Mouse (Mus musculus): ENCODE measurements around the gene Lrrn2. TPM values are rescaled to one million over a fixed set of nuclear protein-coding genes. Genes with fewer than 3 reads are reported as not detected.

Gene Lrrn2
- 1.3 TPM for polyA plus RNA-seq (2014; fragmentation: Illumina TruSeq; extraction: RNeasy Lipid Tissue Mini Kit (QIAGEN cat#74804))

GRCm38 (mm10) chr1:132880161-132881005 lies at the start of gene Lrrn2:
Lrrn2 (plus strand) TSS chr1:132880273.

Other genes starting within 250 kb of the Lrrn2 start
- gene Nfasc, start 138.5 kb upstream of the Lrrn2 start, polyA plus RNA-seq (2014; fragmentation: Illumina TruSeq; extraction: RNeasy Lipid Tissue Mini Kit (QIAGEN cat#74804)) = 0.06 TPM
- gene Mdm4, start 150.3 kb downstream of the Lrrn2 start, polyA plus RNA-seq (2014; fragmentation: Illumina TruSeq; extraction: RNeasy Lipid Tissue Mini Kit (QIAGEN cat#74804)) = 177 TPM
- gene Pik3c2b, start 165.4 kb downstream of the Lrrn2 start, polyA plus RNA-seq (2014; fragmentation: Illumina TruSeq; extraction: RNeasy Lipid Tissue Mini Kit (QIAGEN cat#74804)) = 1.6 TPM